Mouse (Mus musculus) thymus, adult 2 months (tissue): ENCODE measurements around the gene Ptprg.

Source experiments
- CTCF ChIP-seq: fragments of 200-500 bp; IDR thresholded peaks from 2 replicates; pipeline ENCODE4 v1.5.1; 2012; ENCODE audit warnings: mild to moderate bottlenecking, control low read depth, low read length, moderate library complexity, borderline replicate concordance; ENCODE audit not compliant: control insufficient read depth, poor library complexity, insufficient read depth; ENCODE audit errors: extremely low read depth
- POLR2A ChIP-seq: fragments of 200-500 bp; IDR thresholded peaks from 2 replicates; pipeline ENCODE4 v1.6.1; 2012; ENCODE audit warnings: mild to moderate bottlenecking, low read length, control low read depth, moderate library complexity; ENCODE audit not compliant: control insufficient read depth, poor library complexity, insufficient read depth; ENCODE audit errors: extremely low read depth

GRCm38 (mm10) chr14:11571766-11572394, 18.5 kb downstream of the Ptprg start:
- no peak for TF ChIP-seq CTCF
- no peak for TF ChIP-seq POLR2A
